Mouse (Mus musculus) spleen, adult 2 months (tissue): ENCODE data around the gene Aatk.

Experiments
- CTCF ChIP-seq: fragments of 200-500 bp; IDR thresholded peaks from 2 replicates; pipeline ENCODE4 v1.5.1; 2011; ENCODE audit warnings: mild to moderate bottlenecking, inconsistent platforms; ENCODE audit not compliant: insufficient read depth, insufficient read length, insufficient replicate concordance; ENCODE audit errors: extremely low read depth
- POLR2A ChIP-seq: fragments of 200-500 bp; IDR thresholded peaks from 2 replicates; pipeline ENCODE4 v1.6.1; 2011; ENCODE audit warnings: low read depth, low read length, inconsistent platforms

DNA sequence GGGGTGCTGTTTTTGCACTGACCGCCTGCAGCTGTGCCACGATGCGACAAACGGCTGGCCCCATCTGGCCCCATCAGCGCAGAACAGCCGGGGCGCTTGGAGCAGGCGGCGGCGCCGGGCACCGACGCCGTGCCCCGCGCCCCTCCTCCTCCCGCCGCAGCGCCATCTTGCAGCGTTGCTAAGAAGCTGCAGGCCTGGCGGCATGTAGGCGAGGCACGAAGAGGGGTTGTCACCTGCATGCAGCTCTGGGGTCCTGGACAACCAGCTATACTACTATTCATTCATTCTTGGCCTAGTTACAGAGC lies 1.2 kb upstream of the Aatk start:
- TF ChIP-seq POLR2A (no peak), CTCF (no peak)
